Mouse (Mus musculus) intestine, embryonic 14.5 days (tissue): ENCODE data around the gene Zfp1. TPM values are rescaled to one million over a fixed set of nuclear protein-coding genes. Genes with fewer than 3 reads are reported as not detected.
"Not testable (repeated sequence)": the region's sequence is repeated elsewhere in the genome, so short reads cannot be mapped to it uniquely, and the experiment has no call there.

Source experiments
- ATAC-seq: fragments of 200-750 bp; cut with Nextera tagmentation; replicated peaks from 2 replicates; pipeline ENCODE4 v1.8.0; 2017; ENCODE audit warnings: low read depth, moderate number of reproducible peaks, moderate TSS enrichment, moderate library complexity; ENCODE audit not compliant: low FRiP score, low TSS enrichment
- DNase-seq: peaks from one replicate; pipeline ENCODE4 v3.0.0-alpha.2; 2018; ENCODE audit warnings: low spot score
- H3K27ac ChIP-seq: fragments of 300-500 bp; sonication (generic); 2 replicates; pipeline ENCODE4 v1.5.1; 2014; ENCODE audit warnings: low read depth, mild to moderate bottlenecking, control low read depth
- H3K27me3 ChIP-seq: fragments of 300-500 bp; sonication (generic); replicated peaks from 2 replicates; pipeline ENCODE4 v1.6.1; 2014; ENCODE audit warnings: low read length, control low read depth; ENCODE audit not compliant: control insufficient read depth, insufficient read depth
- H3K36me3 ChIP-seq: fragments of 300-500 bp; sonication (generic); 2 replicates; pipeline ENCODE4 v1.6.1; 2014; ENCODE audit warnings: low read length, control low read depth; ENCODE audit not compliant: control insufficient read depth, insufficient read depth
- H3K4me1 ChIP-seq: fragments of 300-500 bp; sonication (generic); replicated peaks from 2 replicates; pipeline ENCODE4 v1.6.1; 2014; ENCODE audit warnings: low read length, control low read depth, mixed read lengths; ENCODE audit not compliant: control insufficient read depth, insufficient read depth
- H3K4me2 ChIP-seq: fragments of 300-500 bp; sonication (generic); 2 replicates; pipeline ENCODE4 v1.6.1; 2014; ENCODE audit warnings: low read length
- H3K4me3 ChIP-seq: fragments of 300-500 bp; sonication (generic); 2 replicates; pipeline ENCODE4 v1.5.1; 2014; ENCODE audit warnings: low read depth, low read length, control low read depth, mixed read lengths
- H3K9ac ChIP-seq: fragments of 300-500 bp; sonication (generic); 2 replicates; pipeline ENCODE4 v1.6.1; 2014; ENCODE audit warnings: mild to moderate bottlenecking, low read length
- H3K9me3 ChIP-seq: fragments of 300-500 bp; sonication (generic); 2 replicates; pipeline ENCODE4 v1.6.1; 2016; ENCODE audit warnings: low read length, control low read depth; ENCODE audit not compliant: control insufficient read depth
- WGBS: fragments of 180-500 bp; shearing (Covaris S2); extraction: QIAGEN DNeasy Blood & Tissue Kit; methylation state at CpG from one replicate; pipeline ENCODE4 v1.1.7; 2014; 5-methylcytosine and 5-hydroxymethylcytosine counted together
- polyA plus RNA-seq: library from polyadenylated mRNA; unstranded; fragments of >200 nt; fragmentation: Nextera tagmentation; extraction: Ambion mirVana; gene quantifications from 2 replicates; pipeline ENCODE4 v1.2.1, GENCODE M21; 2014

Gene Zfp1
- polyA plus RNA-seq, 1 experiment from 2014 or later, result 20.5 TPM

- H3K4me3 ChIP-seq, result peak overlapping the region; percentile 70
- 65% methylated on average over 12 of the region's 12 CpGs for WGBS
- peak overlapping the region; percentile 78 for H3K4me2 ChIP-seq
- not testable (repeated sequence) for H3K9me3 ChIP-seq, H3K27me3 ChIP-seq, DNase-seq, H3K4me1 ChIP-seq, H3K36me3 ChIP-seq, ATAC-seq
- peak overlapping the region; percentile 85; the same call in 1 of the 2 replicates for H3K9ac ChIP-seq
- peak overlapping the region; percentile 95 for H3K27ac ChIP-seq
These were observed 1.3 kb downstream of the Zfp1 start for GRCm38 (mm10) chr8:111644286-111645051.

GRCm38 (mm10) chr8:111645715-111646114 lies 2.5 kb downstream of the Zfp1 start:
- DNase-seq (no peak), ATAC-seq (no peak)
- Histone ChIP-seq H3K36me3 (no peaks in the 10 kb centered on the region), H3K9ac (no peak overlapping the region), H3K9me3 (no peaks in the 10 kb centered on the region), H3K4me2 (no peak overlapping the region), H3K27ac (no peak overlapping the region), H3K4me3 (no peak overlapping the region), H3K27me3 (no peaks in the 10 kb centered on the region), H3K4me1 (peaks cover 5% of the 10 kb centered on the region; the same call in 1 of the 2 replicates)
- 95% methylated on average over 8 of the region's 8 CpGs for WGBS

GRCm38 (mm10) chr8:111648834-111649233 lies 5.6 kb downstream of the Zfp1 start:
- Histone ChIP-seq H3K36me3 (no peaks in the 10 kb centered on the region), H3K4me1 (no peaks in the 10 kb centered on the region), H3K27ac (no peak overlapping the region), H3K4me2 (no peak overlapping the region), H3K9me3 (no peaks in the 10 kb centered on the region), H3K4me3 (no peak overlapping the region), H3K9ac (no peak overlapping the region), H3K27me3 (no peaks in the 10 kb centered on the region)
- WGBS, result 78% methylated on average over 2 of the region's 2 CpGs
- DNase-seq (no peak), ATAC-seq (no peak)

GRCm38 (mm10) chr8:111650651-111651050 lies 7.5 kb downstream of the Zfp1 start:
- no peak for DNase-seq
- 92% methylated on average over 3 of the region's 3 CpGs for WGBS
- Histone ChIP-seq H3K36me3 (no peaks in the 10 kb centered on the region), H3K27me3 (no peaks in the 10 kb centered on the region), H3K9ac (no peak overlapping the region), H3K4me3 (no peak overlapping the region), H3K9me3 (no peaks in the 10 kb centered on the region), H3K4me2 (no peak overlapping the region), H3K27ac (no peak overlapping the region), H3K4me1 (no peaks in the 10 kb centered on the region)
- no peak for ATAC-seq

GRCm38 (mm10) chr8:111653524-111653923 lies 10.3 kb downstream of the Zfp1 start:
- H3K9me3 ChIP-seq, result no peaks in the 10 kb centered on the region
- no peak overlapping the region for H3K4me2 ChIP-seq
- no peaks in the 10 kb centered on the region for H3K4me1 ChIP-seq
- H3K4me3 ChIP-seq, result no peak overlapping the region
- H3K9ac ChIP-seq, result no peak overlapping the region
- no peak for DNase-seq
- WGBS, result 90% methylated on average over 2 of the region's 2 CpGs
- H3K27me3 ChIP-seq, result no peaks in the 10 kb centered on the region
- ATAC-seq, result no peak
- H3K36me3 ChIP-seq, result no peaks in the 10 kb centered on the region
- H3K27ac ChIP-seq, result no peak overlapping the region

- ATAC-seq (no peak), DNase-seq (no peak)
- 72% methylated on average over 1 of the region's 1 CpGs for WGBS
- Histone ChIP-seq H3K4me1 (no peaks in the 10 kb centered on the region), H3K27ac (no peak overlapping the region), H3K9ac (no peak overlapping the region), H3K9me3 (no peaks in the 10 kb centered on the region), H3K4me3 (no peak overlapping the region), H3K27me3 (no peaks in the 10 kb centered on the region), H3K4me2 (no peak overlapping the region), H3K36me3 (peaks cover 13% of the 10 kb centered on the region)
These were observed 14.2 kb downstream of the Zfp1 start for GRCm38 (mm10) chr8:111657312-111657854.

GRCm38 (mm10) chr8:111658819-111659423 lies 15.7 kb downstream of the Zfp1 start:
- H3K27ac ChIP-seq, result no peak overlapping the region
- ATAC-seq (no peak), DNase-seq (no peak)
- no peak overlapping the region for H3K4me2 ChIP-seq
- no peaks in the 10 kb centered on the region for H3K27me3 ChIP-seq
- 81% methylated on average over 6 of the region's 6 CpGs for WGBS
- no peaks in the 10 kb centered on the region for H3K4me1 ChIP-seq
- H3K9me3 ChIP-seq, result no peaks in the 10 kb centered on the region
- no peak overlapping the region for H3K4me3 ChIP-seq
- peaks cover 13% of the 10 kb centered on the region for H3K36me3 ChIP-seq
- H3K9ac ChIP-seq, result no peak overlapping the region

- 85% methylated on average over 3 of the region's 3 CpGs for WGBS
- DNase-seq (peak; percentile 90), ATAC-seq (no peak)
- no peak overlapping the region for H3K4me2 ChIP-seq
- H3K4me1 ChIP-seq, result no peaks in the 10 kb centered on the region
- H3K27me3 ChIP-seq, result no peaks in the 10 kb centered on the region
- H3K4me3 ChIP-seq, result no peak overlapping the region
- H3K36me3 ChIP-seq, result peaks cover 29% of the 10 kb centered on the region
- no peaks in the 10 kb centered on the region for H3K9me3 ChIP-seq
- no peak overlapping the region for H3K27ac ChIP-seq
- no peak overlapping the region for H3K9ac ChIP-seq
These were observed 19.3 kb downstream of the Zfp1 start for GRCm38 (mm10) chr8:111662473-111662872.
